Mouse (Mus musculus): ENCODE data around the gene Hpcal1.
"Not testable (repeated sequence)": the region's sequence is repeated elsewhere in the genome, so short reads cannot be mapped to it uniquely, and the experiment has no call there.

Hpcal1 gene

DNA sequence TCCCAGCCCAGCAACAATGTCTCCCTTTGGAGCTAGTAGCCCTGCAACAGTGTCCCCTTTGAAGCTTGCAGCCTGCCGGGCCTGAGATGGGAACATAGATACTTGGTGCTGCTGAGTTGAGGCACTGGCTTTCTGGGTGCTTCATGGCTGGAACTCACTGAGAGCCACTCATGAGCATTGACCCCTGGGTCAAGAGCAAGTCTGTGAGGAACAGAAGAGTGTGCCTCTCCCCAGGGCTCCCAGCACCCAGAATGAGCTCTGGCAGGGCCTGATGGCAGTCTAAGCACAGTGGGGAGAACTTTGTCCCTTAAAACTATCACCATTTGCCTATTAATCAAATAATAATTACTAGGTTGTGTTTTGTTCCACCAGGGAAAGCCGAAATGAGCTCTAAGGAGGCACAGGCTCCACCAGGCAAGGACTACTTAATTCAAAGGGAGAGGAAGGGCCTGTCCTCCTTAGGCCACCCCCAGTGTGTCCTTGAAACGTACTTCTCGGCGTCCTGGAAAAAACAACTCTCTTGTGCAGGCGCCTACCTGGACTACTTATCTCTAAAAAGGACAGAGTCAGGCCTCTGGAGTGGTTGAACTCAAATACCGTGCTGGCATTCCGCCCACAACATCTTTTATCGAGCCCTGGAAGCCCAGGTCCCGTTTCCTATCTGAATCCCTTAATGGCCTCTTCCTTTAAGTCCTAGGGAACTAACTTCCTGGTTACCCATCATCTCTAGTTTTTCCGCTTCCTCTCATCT lies 52.1 kb downstream of the Hpcal1 start:
- no peak for DNase-seq

DNA sequence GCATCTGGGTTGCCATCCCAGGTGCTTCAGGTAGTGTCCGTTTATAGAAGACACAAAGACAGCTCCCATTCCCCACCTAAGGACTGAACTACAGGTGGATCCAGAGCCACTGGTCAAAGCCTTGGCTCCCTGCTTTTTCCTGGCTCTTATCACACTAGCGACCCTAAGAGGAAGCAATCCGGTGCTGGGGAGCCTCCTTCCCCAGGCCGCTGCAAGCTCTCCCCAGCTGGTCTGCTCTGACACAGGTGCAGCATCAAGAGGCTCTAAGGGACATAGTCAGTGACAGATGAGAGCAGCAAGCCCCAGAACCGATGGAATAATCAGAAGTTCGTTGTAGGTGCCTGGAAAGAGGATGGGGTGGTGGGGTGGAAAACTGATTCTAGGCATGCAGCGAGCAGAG lies 54.8 kb downstream of the Hpcal1 start:
- DNase-seq: no peak

DNA sequence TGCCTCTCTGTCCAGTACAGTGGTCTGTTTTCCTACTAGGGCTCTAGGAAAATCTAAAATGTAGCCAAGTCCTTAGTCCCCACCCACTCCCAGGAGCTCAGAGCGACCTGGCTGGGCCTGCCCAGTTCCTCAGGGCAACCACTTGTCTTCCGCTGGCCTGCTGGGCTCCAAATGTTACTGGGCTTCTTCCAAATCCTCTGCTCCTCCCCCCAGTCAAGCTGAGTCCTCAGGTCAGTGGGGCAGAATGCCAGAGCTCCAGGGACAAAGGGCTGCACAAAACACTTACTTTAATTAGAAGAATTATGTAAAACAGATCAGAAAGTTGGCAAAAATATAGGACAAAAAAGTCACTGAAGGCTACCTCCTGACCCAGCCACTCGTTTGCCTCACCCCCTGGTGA lies 56.1 kb downstream of the Hpcal1 start:
- DNase-seq: peak; percentile 97

DNA sequence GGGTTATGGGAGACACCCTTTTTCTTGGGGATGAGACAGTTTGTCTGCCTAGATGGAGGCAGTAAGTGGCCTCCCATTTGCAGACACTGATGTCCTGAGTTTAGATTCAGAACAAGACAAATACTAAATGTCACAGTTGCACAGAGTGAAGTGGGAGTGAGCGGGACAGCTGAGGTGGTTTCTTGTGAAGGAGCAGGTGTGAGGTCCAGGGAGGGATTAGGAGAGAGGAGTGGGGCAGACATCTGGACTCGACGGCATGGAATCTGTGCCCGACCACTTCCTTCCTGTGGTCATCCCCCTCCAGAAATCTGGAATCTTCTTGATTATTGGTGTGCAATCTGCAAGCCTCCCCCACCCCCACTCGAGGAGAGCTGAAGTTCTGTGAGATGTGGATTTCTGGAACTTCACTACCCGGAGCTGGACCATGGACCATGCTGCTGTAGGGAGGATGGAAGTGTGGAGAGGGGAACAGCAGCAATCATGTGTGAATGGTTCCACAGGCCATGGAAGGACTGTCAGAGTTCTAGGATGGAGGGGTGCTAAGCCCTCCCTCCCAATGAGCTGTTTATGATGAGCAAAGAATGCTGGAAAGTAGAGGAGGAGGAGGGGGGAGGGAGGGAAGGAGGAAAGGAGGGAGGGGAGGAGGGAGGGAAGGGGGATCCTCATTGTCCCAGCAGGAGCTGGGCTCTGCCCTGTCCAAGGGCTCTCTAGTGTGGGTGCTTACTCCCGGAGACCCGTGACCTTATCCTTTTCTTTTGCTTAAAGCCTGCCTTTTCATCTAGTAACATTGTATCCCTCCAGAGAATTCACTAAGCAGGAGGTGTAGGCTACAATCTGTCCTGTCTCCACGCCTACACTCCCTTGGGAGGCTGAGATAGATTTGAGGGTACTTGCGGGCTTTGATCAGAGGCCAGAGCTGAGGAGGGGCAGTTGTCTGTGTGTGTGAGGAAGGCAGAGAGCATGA lies 56.8 kb downstream of the Hpcal1 start:
- DNase-seq: peak; percentile 41

DNA sequence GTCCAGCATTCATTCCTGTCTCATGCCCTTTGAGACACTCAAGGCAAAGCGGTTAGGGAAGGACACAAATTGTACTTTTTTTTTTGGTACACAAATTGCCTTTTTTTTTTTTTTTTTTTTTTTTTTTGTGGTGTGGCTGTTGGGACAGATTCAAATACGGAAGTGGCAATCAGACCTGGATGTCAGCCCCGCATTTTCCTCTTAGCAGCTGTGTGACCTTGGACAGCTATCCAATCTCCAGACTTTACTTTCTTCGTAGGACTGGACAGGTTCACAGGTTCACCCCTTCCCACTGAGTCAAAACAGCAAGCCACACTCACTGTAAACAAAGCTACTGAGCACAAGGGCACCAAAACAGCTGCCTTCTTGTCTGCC lies 57.5 kb downstream of the Hpcal1 start:
- DNase-seq: peak; percentile 18

DNA sequence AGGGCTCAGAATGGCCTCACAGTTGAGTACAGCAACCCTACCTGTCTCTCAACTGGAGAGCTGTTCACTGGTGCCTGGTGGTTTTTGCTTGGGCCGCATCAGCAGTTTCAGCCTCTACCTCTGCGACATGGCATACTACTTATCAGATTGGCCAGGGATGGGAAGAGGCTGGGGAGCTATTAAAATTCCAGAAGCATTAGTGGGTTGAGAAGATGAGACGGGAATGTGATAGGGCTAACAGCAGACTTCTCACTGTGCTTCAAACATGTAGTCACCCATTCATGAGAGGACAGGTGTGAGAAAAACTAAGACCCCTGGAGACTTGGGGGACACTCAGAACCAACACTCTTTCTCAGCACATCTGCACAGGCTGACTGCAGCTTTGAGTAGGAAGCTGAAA lies 59.1 kb downstream of the Hpcal1 start:
- DNase-seq: peak; percentile 11

DNA sequence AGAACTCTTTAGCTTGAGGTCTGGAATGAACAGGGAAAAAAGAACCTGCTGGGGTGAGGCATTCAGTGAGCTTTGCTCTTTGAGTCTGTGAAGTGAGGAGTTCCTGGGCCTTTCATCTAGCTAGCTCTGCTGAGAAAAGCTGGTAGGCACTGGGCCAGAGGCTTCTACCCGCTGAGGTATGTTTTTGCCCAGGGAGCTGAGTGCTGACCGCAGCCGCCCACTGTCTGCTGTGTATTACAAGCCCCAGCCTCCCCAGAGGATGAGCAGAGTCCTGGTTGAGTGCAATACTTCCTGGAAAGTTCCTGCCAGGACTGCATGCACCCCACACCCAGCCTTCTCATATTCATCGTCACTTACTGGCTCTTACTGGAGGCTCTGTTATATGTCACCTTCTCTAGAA lies 59.8 kb downstream of the Hpcal1 start:
- DNase-seq: peak; percentile 36

DNA sequence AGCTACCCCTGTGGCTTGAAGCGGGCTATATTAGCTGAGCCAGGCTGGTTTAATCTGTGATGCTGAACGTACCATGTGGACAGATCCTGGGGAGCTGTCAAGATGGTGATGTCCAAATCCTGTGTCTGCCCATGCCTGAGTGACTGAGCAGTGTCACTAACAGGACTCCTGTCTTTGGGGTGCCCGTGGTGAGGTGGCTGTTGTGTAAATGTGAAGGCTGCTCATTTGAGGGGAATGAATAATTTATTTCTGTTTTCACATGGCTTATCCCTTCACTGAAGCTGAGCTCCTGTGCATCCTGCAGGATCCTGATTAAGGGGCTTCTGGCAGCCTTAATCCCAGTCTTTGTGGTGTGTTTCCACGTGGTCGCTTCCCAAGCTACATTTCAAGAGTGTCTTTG lies 62.2 kb downstream of the Hpcal1 start:
- no peak for DNase-seq

DNA sequence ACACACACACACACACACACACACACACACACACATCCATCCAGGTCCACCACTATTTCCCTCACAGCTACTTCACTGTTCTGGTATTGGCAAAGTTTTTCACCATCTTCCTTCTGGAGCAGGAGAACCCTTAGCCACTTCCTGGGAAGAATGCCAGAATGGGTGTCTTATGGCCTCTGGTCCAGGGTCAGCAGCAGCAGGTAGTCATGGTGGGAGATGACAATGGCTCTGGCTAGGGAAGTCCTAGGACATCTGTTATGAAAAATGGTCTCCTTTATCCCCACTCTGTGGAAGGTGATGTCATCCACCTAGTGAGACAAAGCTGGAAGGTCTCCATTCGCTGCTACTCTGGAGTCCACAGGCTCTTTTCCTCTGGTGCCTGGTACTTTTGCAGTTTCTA lies 64.1 kb downstream of the Hpcal1 start:
- peak; percentile 49 for DNase-seq

DNA sequence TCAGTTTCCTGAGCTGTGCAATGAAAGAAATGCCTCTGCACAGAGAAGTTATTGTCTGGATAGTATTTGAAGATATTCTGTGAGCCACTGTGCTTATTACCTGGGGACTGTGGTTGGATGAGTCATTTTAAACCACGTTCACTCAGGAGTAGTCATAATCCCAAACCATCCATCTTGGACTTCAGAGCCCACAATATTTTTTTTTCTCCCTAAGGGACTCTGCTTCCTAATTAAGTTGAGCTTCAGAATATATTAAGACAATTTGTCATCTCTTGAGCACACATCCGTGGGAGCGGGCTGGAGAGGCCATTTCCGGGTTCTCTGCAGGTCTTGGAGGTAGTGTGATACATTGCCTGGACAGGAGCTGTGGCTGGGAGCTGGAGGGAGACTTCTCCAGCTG lies 66.2 kb downstream of the Hpcal1 start:
- DNase-seq: no peak

DNA sequence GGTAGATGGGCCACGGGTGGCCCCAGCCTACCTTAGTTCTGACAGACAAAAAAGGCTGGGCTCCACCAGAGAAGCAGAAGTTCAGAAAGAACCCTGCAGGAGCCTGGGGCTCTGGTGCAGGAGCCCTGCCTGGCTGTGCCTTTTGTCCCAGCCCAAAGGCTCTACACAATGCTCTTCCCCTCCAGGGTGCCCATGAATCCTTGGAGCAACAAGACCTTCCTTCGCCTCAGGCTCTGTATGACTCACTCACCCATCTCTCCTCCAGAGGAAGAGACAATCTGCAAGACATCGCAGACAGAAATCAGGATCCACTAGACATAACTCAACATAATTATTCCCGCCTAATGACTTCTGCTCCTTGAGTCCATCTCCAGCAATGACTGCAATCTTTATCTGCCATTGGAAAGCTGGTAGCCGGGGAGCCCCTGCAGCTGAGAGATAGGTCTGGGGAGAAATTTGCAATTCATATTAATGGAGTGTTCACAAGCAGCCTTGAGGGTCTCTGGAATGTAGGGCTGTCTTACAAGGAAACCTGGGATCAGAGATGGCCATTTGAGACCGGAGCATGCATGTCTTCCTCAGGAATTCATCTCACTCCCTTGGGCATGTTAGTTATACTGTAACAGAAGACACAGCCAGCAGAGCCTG lies 71.8 kb downstream of the Hpcal1 start:
- no peak for DNase-seq

DNA sequence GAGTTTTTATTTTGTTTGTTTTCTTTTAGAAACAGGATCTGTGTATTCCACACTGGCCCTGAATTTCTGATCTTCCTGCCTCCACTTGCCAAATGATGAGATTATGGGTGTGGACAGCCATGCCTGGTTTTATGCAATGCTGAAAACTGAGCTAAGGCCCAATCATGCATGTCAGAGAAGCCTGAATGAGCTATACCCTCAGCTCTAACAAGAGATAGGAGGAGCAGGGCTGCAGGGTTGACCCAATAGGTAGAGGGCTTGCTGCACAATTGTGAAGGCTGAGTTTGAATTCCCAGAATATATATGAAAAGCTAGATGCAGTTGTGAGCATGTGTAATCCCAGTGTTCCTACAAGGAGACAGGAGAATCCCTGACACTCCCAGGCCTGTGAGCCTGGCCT lies 72.4 kb downstream of the Hpcal1 start:
- DNase-seq: no peak

DNA sequence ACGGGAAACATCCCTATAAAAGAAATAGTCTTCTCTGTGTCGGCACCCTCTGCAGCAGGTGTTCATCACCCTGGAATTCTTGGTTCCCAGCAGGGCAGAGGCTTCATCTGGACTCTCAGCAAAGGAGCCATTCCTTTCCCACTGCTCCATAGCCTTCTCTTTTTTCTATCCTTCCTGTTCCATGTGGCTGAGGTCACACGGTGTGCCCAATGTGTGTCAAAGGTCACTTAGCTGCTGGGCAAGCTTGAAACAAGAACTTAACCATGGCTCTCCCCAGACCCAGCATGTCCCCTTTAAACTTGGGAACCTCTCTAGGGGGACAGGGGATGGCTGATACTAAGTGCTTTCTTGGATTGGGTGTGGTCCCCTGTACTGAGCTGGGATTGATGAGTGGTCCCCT lies 73.3 kb downstream of the Hpcal1 start:
- DNase-seq: no peak

DNA sequence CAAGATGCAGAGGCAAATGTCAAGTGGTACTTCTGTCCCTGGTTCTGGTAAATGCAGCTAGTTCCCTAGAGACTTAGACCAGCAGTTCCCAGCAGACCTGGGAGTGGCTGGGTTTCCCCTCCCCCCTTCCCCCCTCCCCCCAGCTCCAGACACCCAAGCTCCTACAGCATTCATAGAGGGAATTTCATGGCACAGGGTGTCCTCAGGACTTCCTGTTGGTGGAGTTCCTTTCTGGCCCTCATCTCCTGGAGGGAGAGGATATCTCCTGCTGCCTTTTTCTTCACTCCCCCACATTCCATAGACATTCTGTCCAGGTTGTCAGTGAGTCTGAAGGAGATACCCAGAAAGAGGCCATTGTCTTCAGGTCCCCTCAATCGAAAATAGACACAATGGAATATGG lies 76.9 kb downstream of the Hpcal1 start:
- not testable (repeated sequence) for DNase-seq

DNA sequence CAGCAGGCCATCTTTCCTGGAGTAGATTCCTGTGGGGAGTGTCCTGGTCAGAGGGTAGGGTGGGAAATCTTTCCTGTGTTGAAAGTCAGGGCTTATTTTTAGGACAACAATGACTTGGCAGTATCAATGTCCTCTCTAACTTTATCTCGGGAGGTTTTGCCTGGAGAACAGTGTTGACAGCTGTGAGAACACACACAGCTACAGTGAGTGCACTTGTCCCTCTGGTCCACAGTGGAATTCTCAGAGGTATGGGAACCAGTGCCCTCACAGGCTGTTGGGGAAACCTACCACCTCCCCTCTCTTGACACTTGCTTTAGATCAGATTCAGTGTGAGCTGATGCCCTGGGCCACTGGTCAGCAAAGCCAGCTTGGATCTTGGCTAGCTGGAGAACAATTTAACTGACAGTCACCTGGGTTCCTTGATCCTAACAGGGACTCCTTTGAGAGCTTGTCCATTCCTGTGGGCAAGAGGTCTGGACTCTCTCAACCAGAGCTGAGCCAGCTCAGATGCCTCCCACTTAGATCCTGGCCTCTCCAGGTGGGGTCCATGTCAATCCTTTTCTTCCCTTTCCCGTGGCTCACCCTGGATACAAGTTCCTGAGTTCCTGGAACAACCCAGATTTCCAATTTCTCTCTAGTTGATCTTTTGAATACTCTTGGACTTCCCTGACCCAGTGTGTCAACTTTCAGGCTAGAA lies 79.0 kb downstream of the Hpcal1 start:
- no peak for DNase-seq

DNA sequence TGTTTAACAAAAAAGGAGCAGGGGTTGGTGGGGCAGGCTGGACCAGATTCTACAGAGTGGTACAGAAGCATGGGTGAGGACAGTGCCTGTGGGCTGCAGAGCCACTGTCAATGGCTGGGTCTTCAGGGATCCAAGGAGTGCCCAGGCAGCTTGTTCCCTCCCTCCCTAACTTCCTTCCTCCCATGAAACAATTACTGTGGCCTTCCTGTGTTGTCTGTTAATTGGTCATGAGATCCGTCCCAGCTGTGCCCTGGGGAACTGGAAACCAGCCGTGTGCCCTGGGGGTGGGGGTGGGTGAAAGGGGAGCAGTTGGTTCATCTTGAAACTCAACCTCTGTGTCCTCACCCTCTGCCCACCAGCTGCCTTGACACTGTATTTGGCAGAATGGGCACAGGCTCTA lies 79.9 kb downstream of the Hpcal1 start:
- no peak for DNase-seq

DNA sequence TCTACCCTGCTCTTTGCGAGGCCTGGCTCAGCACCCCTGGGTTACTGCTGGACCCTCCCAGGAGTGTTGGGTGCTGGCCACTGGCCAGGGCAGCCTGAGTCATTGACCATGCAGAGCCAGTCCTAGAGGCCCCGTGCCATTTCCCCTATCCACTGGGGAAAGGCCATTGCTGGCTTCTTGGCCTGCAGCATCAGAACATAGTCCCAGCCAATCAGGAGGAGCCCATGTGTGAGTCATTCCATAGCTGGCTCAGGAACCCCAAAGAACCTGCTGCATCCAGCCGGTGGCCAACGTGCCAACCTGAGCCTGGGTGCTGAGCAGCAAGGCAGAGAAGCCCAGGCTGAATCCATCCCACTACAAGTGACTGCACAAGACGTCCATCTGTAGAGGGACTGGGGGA lies 83.1 kb downstream of the Hpcal1 start:
- peak; percentile 76 for DNase-seq

DNA sequence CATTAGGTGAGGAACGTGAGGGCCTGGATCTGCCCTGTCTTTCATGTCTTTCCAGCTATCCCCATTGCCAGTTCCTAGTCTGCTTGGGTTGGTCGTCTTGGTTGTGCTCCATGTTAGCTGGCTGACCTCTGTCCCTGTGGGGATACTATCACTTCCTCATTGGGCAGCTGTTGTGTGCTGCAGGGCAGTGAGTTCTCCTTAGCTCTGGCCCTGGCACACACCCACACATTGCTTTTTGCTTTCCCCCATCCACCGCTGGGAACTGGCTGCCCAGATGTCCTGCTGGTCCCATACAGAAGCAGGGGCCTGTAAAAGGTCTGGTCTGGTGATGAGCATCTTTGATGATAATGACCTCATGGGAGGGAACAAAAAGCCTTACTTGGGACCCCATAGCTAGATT lies 84.2 kb downstream of the Hpcal1 start:
- DNase-seq: not testable (repeated sequence)

DNA sequence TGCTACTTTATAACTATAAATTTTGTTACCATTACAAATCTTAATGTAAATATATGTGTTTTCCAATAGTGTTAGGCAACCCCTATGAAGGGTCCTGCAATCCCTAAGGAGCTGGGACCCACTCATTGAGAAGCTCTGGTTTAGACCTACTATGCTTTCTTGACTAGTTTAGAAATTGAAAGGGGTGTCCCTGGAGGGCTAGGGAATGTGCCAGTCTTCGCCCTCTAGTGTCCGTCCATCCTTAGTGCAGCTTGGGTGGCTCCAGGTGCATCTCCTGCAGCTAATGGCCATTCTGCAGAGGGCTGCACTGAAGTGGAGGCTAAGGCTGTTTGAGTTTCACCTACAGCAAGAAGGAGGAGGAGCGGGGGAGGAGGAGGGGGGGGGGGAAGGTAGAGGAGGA lies 87.7 kb downstream of the Hpcal1 start:
- DNase-seq: peak; percentile 46

DNA sequence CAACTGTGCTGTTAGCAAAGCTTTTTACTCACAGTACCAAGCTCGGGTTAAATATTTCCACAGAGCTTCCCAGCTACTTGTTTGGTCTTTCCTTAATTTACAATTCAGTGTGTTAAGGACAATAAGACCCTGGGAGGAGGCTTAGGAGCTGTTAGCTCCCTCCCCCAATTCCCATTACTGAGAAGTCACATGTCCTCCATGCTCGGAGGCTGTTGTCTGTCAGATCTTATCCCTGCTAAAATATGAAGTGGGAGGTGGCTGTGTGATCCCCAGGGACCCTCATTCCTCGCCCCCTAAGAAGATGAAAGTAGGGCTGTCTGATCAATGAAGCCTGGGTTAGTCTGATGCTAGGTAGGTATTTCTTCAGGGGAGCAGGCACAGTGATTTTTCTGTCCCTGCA lies 88.4 kb downstream of the Hpcal1 start:
- DNase-seq: no peak

DNA sequence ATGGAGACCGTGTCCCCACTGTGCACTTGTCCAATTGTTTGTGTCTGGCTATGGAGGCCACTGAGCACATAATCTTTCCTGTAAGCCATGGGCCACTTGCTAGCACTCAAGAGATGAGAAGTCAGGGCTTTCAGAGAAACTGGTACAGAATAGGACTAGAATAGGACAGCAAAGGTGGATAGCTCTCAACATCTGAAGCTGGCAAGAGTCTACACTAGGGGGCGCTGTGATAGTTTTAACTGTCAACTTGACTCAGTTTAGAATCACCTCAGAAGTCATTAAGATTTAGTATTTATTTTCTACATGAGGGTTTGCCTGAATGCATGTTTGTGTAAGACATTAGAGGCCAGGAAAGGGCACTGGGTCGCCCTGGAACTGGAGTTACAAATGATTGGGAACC lies 98.8 kb downstream of the Hpcal1 start:
- no peak for DNase-seq

DNA sequence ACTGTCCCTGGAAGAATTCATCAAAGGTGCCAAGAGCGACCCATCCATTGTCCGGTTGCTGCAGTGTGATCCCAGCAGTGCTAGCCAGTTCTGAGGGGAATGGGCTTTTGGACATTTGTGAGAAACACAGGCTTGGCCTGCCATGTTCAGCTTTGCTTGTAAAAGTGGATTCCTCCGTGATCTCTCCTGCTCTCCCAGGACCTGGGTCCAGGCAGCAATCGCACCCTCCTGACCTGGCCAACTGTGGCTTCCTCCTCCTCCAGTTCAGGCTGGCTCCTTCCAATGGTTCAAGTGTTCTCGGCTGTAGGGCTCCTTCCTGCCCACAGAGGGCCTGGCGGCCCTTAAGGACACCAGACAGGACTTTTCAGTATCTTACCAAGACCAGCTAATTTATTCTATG lies 100.5 kb downstream of the Hpcal1 start:
- DNase-seq: no peak

DNA sequence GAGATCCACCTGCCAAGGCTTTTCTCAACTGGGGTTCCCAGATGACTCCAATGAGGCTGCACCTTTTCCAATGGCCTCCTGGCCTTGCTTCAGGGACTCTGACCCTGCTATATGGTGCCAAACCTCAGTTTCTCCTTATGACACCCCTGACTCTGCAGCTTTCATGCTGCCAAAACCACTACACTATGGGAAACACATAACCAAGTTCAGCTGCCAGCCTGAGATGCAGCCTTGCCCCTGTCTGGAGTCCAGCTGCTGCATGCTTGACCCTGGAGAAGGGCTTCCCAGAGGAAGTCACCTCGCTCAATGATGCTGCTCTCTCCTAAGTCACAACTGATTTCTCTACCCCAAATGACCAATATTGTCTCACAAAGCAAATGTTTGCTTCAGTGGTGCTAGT lies 102.1 kb downstream of the Hpcal1 start:
- no peak for DNase-seq
